Mouse (Mus musculus) spleen, postnatal 36 days (tissue): ENCODE results near the gene Spp1.

Experiments used
- DNase-seq, 2 experiments: peaks; one replicate each; pipeline ENCODE4 v3.0.0; 2022; ENCODE audit warnings: low spot score in 2 of 2, mixed read lengths in 1 of 2

Gene Spp1

DNA sequence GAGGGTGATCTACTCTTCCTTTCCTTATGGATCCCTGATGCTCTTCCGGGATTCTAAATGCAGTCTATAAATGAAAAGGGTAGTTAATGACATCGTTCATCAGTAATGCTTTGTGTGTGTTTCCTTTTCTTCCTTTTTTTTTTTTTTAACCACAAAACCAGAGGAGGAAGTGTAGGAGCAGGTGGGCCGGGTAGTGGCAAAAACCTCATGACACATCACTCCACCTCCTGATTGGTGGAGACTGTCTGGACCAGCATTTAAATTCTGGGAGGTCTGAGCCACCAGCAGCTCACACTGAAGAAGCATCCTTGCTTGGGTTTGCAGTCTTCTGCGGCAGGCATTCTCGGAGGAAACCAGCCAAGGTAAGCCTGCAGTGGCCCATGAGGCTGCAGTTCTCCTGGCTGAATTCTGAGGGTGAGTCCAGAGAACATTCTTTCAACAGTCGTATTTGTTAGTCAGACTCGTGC is at the start of gene Spp1:
TSS of gene Spp1 (plus strand) at position 284 of the 467 bp plus-strand sequence.
- peak; percentile 3 to 6 for DNase-seq

DNA sequence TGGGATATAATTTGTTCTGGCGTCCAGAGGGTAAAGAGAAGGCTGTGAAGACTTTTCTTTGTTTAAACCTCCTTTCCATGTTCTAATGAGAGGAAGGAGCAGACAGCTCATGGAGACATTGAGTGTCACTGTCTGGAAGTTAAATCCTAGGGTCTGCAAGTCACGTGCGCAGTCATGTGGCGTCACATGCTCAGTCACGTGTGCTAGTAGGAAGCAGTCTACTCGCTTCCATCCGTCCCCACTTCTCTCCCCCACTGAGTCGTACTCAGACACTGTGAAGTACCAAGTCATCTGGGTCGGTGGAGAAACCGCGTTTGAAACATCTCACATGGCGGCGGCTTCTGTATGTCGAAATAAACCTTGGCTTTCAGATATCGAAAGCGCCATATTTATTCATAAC is 49.4 kb upstream of the Spp1 start:
- DNase-seq, result no peak

- DNase-seq, result no peak
Measured at GRCm38 (mm10) chr5:104386908-104387307, 48.0 kb upstream of the Spp1 start.

GRCm38 (mm10) chr5:104390962-104391361 is 44.0 kb upstream of the Spp1 start:
- no peak for DNase-seq

GRCm38 (mm10) chr5:104392784-104393183 is 42.1 kb upstream of the Spp1 start:
- DNase-seq, result no peak

GRCm38 (mm10) chr5:104396286-104396685 is 38.6 kb upstream of the Spp1 start:
- no peak for DNase-seq

- DNase-seq, result no peak
Measured at GRCm38 (mm10) chr5:104398001-104398400, 36.9 kb upstream of the Spp1 start.

- no peak for DNase-seq
Measured at GRCm38 (mm10) chr5:104399291-104399950, 35.5 kb upstream of the Spp1 start.

DNA sequence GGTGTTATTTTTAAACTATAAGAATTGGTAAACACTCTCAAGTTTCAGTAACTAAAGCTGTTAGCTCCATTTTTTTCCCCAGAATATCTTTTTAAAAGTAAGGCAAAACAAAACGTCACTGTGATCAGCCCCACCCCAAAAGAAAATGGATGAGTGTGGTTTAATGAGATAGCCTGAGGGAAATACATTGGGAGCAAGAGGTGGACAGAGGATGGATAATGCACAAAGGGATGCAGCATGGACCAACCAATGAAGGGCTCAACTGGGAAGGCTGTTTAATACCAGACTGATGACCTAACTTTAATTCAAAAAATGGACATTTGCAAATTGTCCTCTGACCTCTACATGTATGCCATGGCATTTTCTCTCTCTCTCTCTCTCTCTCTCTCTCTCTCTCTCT is 34.9 kb upstream of the Spp1 start:
- no peak for DNase-seq

DNA sequence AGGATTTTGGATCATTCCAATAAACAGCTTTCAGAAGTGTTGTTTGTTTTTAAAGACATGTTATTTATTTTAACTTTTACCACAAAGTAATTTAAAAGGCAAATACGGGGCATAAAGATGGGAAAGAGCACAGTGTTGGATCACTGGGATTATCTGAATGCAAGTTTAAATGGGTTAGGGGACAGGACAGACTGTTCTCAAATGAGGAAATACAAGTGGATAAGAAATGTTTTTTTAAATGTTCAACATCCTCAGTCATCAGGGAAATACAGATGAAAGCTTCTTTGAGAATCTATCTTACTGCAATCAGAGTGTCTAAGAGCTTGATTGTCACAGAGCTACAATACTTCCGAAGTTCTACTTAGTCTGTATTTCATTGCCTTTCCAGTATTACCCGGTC is 32.3 kb upstream of the Spp1 start:
- DNase-seq, result no peak

DNA sequence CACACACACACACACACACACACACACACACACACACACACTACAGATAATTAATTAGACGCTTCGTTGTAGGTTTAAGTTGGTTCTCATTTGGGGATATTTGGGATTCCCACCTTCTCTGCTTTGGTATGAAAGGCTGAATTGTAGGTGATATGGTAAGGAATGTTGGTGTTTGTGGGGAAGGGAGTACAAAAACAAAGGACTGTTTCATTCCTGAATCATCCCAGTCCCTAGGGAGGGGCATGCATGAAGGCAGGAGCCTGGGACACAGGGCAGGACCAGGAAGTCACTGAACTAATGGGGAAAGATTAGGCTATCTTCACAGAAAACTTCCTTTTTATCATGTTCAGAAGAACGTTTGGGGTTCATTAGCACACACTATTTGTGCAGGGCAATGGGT is 31.6 kb upstream of the Spp1 start:
- DNase-seq, result no peak

- no peak for DNase-seq
Measured at GRCm38 (mm10) chr5:104404551-104404950, 30.4 kb upstream of the Spp1 start.

GRCm38 (mm10) chr5:104405051-104405450 is 29.9 kb upstream of the Spp1 start:
- DNase-seq, result no peak

- DNase-seq, result no peak
Measured at GRCm38 (mm10) chr5:104406756-104407155, 28.2 kb upstream of the Spp1 start.

DNA sequence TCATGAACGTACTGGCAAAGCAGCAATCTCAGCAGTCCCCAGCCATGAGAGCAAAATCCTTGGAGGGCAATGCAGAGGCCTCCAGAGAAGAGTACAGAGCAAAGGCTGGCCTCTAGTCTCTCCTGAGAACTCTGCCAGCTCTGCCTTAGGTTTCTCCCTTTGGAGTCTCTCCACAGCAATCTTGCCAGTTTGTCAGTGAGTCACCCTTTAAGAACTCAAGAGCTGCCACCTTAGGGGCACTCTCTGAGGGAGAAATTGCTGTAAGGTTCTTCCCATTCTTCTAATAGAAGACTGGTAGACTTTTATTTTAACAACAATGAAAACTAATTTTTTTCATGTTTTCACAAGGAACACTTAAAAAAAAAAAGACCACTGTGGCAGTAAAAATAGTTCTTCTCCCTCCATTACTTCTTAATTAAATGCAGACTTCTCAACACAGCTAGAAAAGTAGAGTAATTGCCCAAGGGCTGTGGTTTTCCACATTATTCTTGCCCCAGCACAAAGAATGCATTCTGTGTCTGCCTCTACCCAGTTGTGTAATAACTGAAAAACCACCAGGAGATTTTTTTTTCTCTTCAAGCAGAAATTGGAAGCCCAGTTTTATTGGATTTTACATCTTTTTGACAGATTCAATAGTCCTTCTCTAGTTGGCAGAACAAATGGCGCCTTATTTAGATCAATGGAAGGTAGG is 27.2 kb upstream of the Spp1 start:
- DNase-seq, result no peak

DNA sequence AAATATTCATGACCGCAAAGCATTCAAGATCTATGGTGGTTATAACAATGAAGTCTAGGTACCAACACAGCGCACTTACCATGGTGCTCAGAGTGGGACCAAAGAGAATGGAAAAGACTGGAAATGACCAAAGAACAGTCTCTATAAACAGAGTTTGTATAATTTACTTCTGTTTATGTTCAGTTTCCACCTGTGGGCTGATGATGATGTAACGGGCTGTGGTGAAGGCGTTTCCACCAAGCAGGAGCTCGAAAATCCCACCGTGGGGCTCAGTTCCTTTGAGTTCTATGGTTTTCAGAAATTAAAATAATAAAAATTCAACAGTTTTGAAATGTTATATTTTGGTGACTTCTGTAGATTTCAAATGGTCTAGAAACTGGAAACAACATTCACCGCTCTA is 26.4 kb upstream of the Spp1 start:
- DNase-seq, result no peak

DNA sequence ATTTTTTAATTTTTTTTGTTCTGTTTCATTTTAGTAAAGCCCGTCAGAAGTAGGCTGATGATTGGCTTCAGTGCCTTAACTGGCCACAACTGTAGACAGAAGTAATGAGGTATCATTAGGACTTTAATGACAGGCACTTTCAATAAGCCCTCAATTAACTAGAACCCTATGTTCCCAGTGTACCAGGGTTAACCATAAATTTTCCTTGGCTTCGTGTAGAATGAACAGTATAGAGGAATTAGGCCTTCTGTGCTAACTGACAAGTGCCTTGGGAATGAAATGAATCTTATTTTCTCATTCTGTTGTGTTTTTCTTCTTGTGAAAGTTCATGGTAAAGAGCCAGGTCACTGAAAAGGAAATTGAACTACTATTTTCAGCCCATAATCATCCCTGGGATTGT is 18.9 kb upstream of the Spp1 start:
- no peak for DNase-seq

- DNase-seq, result no peak
Measured at GRCm38 (mm10) chr5:104417028-104417427, 17.9 kb upstream of the Spp1 start.

DNA sequence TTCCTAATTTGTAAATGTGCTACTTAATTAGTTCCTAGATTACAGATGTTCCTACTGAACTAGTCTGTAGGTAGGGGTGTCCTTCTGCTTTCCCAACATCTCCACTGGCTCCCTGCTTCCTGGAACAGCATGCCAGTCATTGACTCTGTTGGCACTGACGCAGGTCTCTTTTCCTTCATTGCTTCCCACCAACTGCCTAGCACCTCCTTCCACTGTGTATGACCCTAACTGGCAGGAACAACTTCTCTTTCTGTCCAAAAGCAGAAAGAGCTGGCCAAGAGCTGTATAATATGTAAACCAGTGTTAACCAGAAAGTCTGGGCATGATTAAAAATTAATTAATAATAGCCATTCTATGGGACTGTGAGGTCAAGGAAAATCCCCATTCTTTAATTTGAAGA is 17.2 kb upstream of the Spp1 start:
- no peak for DNase-seq

- DNase-seq, result no peak
Measured at GRCm38 (mm10) chr5:104422039-104422438, 12.9 kb upstream of the Spp1 start.

DNA sequence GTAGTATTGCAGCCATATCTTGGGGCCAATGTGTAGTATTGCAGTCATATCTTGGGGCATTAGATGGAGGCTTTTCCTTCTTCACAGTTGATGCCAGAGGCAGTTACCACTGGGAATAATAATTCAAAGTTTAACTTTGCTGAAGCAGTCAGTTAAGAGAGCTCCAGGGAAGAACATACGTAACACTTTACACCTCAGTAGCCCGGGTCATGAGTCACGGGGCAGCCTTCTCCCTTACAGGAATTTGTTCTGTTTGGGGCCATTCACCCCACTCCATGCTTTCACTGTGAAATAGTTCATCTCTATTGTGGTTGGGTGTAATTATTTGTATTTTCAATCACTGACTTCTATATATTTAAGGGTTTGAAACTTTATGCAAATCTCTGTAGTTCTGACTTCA is 11.1 kb upstream of the Spp1 start:
- DNase-seq, result no peak

GRCm38 (mm10) chr5:104425949-104426348 is 9.0 kb upstream of the Spp1 start:
- peak; percentile 2 to 6 for DNase-seq

GRCm38 (mm10) chr5:104432886-104433285 is 2.0 kb upstream of the Spp1 start:
- DNase-seq, result peak in 1 of 2 experiments; percentile 6
